Mouse (Mus musculus): ENCODE measurements around the gene Wdfy2. TPM values are rescaled to one million over a fixed set of nuclear protein-coding genes. Genes with fewer than 3 reads are reported as not detected.
"Not testable (repeated sequence)": the region's sequence is repeated elsewhere in the genome, so short reads cannot be mapped to it uniquely, and the experiment has no call there.

Gene Wdfy2
- polyA plus RNA-seq, 1 experiment from 2014 or later = 2.4 TPM

GRCm38 (mm10) chr14:62891401-62891800, 53.9 kb downstream of the Wdfy2 start:
- ATAC-seq (ENCODE audit: low FRiP score, low TSS enrichment) (no peak), DNase-seq (ENCODE audit: low spot score) (no peak)
- no peak overlapping the region for H3K27ac ChIP-seq (replicated peaks)
- no peaks in the 10 kb centered on the region for H3K9me3 ChIP-seq (ENCODE audit: control insufficient read depth, low read length)
- no peak overlapping the region for H3K9ac ChIP-seq (ENCODE audit: low read length)
- peaks cover 4% of the 10 kb centered on the region; the same call in 1 of the 2 replicates for H3K4me1 ChIP-seq (replicated peaks; ENCODE audit: control insufficient read depth, insufficient read depth)
- no peaks in the 10 kb centered on the region for H3K36me3 ChIP-seq (ENCODE audit: control insufficient read depth, insufficient read depth, low read length)
- H3K4me3 ChIP-seq (ENCODE audit: low read depth, low read length) = no peak overlapping the region
- H3K27me3 ChIP-seq (ENCODE audit: control insufficient read depth, insufficient read depth, low read length) = no peaks in the 10 kb centered on the region
- 70% methylated on average over 3 of the region's 3 CpGs for WGBS
- TF ChIP-seq CTCF (IDR thresholded peaks at IDR 0.05; ENCODE audit: low read depth) (no peak), EP300 (optimal IDR thresholded peaks at IDR 0.05) (no peak)
- no peak overlapping the region for H3K4me2 ChIP-seq (replicated peaks; ENCODE audit: low read depth)

GRCm38 (mm10) chr14:62892771-62893641, 55.5 kb downstream of the Wdfy2 start:
- no peak for DNase-seq (ENCODE audit: low spot score)
- Histone ChIP-seq H3K4me3 (ENCODE audit: low read depth, low read length) (no peak overlapping the region), H3K27me3 (ENCODE audit: control insufficient read depth, insufficient read depth, low read length) (no peaks in the 10 kb centered on the region), H3K9me3 (ENCODE audit: control insufficient read depth, low read length) (no peaks in the 10 kb centered on the region), H3K27ac (replicated peaks) (no peak overlapping the region), H3K36me3 (ENCODE audit: control insufficient read depth, insufficient read depth, low read length) (no peaks in the 10 kb centered on the region), H3K4me1 (replicated peaks; ENCODE audit: control insufficient read depth, insufficient read depth) (peaks cover 4% of the 10 kb centered on the region; the same call in 1 of the 2 replicates), H3K4me2 (replicated peaks; ENCODE audit: low read depth) (no peak overlapping the region), H3K9ac (ENCODE audit: low read length) (no peak overlapping the region)
- no peak for ATAC-seq (ENCODE audit: low FRiP score, low TSS enrichment)
- WGBS = 63% methylated on average over 8 of the region's 8 CpGs
- TF ChIP-seq EP300 (optimal IDR thresholded peaks at IDR 0.05) (no peak), CTCF (IDR thresholded peaks at IDR 0.05; ENCODE audit: low read depth) (no peak)

GRCm38 (mm10) chr14:62893642-62894180, 56.2 kb downstream of the Wdfy2 start:
- not testable (repeated sequence) for H3K27me3 ChIP-seq (ENCODE audit: control insufficient read depth, insufficient read depth, low read length); ATAC-seq (ENCODE audit: low FRiP score, low TSS enrichment); H3K4me1 ChIP-seq (replicated peaks; ENCODE audit: control insufficient read depth, insufficient read depth); H3K9me3 ChIP-seq (ENCODE audit: control insufficient read depth, low read length); H3K4me3 ChIP-seq (ENCODE audit: low read depth, low read length); DNase-seq (ENCODE audit: low spot score); H3K36me3 ChIP-seq (ENCODE audit: control insufficient read depth, insufficient read depth, low read length); H3K27ac ChIP-seq (replicated peaks); H3K9ac ChIP-seq (ENCODE audit: low read length); H3K4me2 ChIP-seq (replicated peaks; ENCODE audit: low read depth)
- 38% methylated on average over 5 of the region's 5 CpGs for WGBS

GRCm38 (mm10) chr14:62894924-62895840, 57.7 kb downstream of the Wdfy2 start:
- ATAC-seq (ENCODE audit: low FRiP score, low TSS enrichment) (no peak), DNase-seq (ENCODE audit: low spot score) (no peak)
- no peaks in the 10 kb centered on the region for H3K36me3 ChIP-seq (ENCODE audit: control insufficient read depth, insufficient read depth, low read length)
- WGBS = 91% methylated on average over 8 of the region's 8 CpGs
- no peaks in the 10 kb centered on the region for H3K27me3 ChIP-seq (ENCODE audit: control insufficient read depth, insufficient read depth, low read length)
- no peaks in the 10 kb centered on the region for H3K9me3 ChIP-seq (ENCODE audit: control insufficient read depth, low read length)
- H3K27ac ChIP-seq (replicated peaks) = no peak overlapping the region
- H3K9ac ChIP-seq (ENCODE audit: low read length) = no peak overlapping the region
- TF ChIP-seq CTCF (IDR thresholded peaks at IDR 0.05; ENCODE audit: low read depth) = no peak
- no peak for TF ChIP-seq EP300 (optimal IDR thresholded peaks at IDR 0.05)
- no peak overlapping the region for H3K4me2 ChIP-seq (replicated peaks; ENCODE audit: low read depth)
- H3K4me3 ChIP-seq (ENCODE audit: low read depth, low read length) = no peak overlapping the region
- peaks cover 4% of the 10 kb centered on the region; the same call in 1 of the 2 replicates for H3K4me1 ChIP-seq (replicated peaks; ENCODE audit: control insufficient read depth, insufficient read depth)

GRCm38 (mm10) chr14:62898061-62898460, 60.6 kb downstream of the Wdfy2 start:
- H3K4me1 ChIP-seq (replicated peaks; ENCODE audit: control insufficient read depth, insufficient read depth) = peaks cover 2% of the 10 kb centered on the region; the same call in 1 of the 2 replicates
- H3K9me3 ChIP-seq (ENCODE audit: control insufficient read depth, low read length) = no peaks in the 10 kb centered on the region
- WGBS = 74% methylated on average over 6 of the region's 6 CpGs
- no peak overlapping the region for H3K27ac ChIP-seq (replicated peaks)
- H3K9ac ChIP-seq (ENCODE audit: low read length) = no peak overlapping the region
- TF ChIP-seq EP300 (optimal IDR thresholded peaks at IDR 0.05) = no peak
- TF ChIP-seq CTCF (IDR thresholded peaks at IDR 0.05; ENCODE audit: low read depth) = no peak
- no peak for ATAC-seq (ENCODE audit: low FRiP score, low TSS enrichment)
- no peak for DNase-seq (ENCODE audit: low spot score)
- H3K4me2 ChIP-seq (replicated peaks; ENCODE audit: low read depth) = no peak overlapping the region
- no peak overlapping the region for H3K4me3 ChIP-seq (ENCODE audit: low read depth, low read length)
- H3K27me3 ChIP-seq (ENCODE audit: control insufficient read depth, insufficient read depth, low read length) = no peaks in the 10 kb centered on the region
- H3K36me3 ChIP-seq (ENCODE audit: control insufficient read depth, insufficient read depth, low read length) = no peaks in the 10 kb centered on the region
